Mouse (Mus musculus): Measurements from ENCODE around the gene Pcdh9. TPM values are rescaled to one million over a fixed set of nuclear protein-coding genes. Genes with fewer than 3 reads are reported as not detected.
A peak's percentile ranks its signal among the peaks of the same experiment; 100 is the strongest.

The Pcdh9 gene
- total and polyA plus RNA-seq, 3 experiments = 0.70 to 1.8 (median 1.2) TPM

DNA sequence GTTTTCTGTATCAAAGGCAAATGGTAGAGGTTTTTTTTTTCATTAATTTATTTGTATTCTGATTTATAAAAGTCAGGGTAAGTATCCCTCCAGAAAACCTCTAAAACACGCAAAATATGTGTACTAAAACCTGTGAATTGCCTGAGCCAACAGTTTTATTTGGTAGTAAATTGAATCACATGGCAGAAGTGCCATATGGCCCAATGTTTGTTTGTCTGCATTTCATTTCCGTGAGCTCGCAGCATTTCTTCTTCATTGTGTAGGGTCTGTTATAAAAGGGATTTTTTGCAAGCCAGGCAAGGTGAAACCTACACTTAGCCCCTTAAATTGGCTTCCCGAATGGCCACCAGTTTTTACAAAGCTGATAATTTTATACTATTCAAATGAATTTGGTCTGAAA, 104.2 kb downstream of the Pcdh9 start:
- Histone ChIP-seq H3K4me3 (no peak overlapping the region), H3K27ac (no peak overlapping the region), H3K4me1 (ENCODE audit: control insufficient read depth, insufficient read depth, low read length) (no peaks in the 10 kb centered on the region), H3K79me2 (replicated peaks; ENCODE audit: control insufficient read depth, insufficient read depth, low read length) (no peaks in the 10 kb centered on the region), H3K27me3 (ENCODE audit: control insufficient read depth, insufficient read depth, low read length) (no peaks in the 10 kb centered on the region), H3K36me3 (ENCODE audit: control insufficient read depth, insufficient read depth, low read length) (no peaks in the 10 kb centered on the region), H3K9ac (ENCODE audit: low read depth, low read length) (no peak overlapping the region)
- DNase-seq = no peak
- WGBS = 78% methylated on average over 4 of the region's 4 CpGs
- intact Hi-C loops (cut with DNase I) = no loop called here
- TF ChIP-seq CTCF (IDR thresholded peaks at IDR 0.05) (no peak), EP300 (IDR thresholded peaks at IDR 0.05; ENCODE audit: insufficient read depth, low read depth, low read length) (no peak), POLR2A (IDR thresholded peaks at IDR 0.05; ENCODE audit: insufficient read depth, low read depth, low read length) (no peak)

DNA sequence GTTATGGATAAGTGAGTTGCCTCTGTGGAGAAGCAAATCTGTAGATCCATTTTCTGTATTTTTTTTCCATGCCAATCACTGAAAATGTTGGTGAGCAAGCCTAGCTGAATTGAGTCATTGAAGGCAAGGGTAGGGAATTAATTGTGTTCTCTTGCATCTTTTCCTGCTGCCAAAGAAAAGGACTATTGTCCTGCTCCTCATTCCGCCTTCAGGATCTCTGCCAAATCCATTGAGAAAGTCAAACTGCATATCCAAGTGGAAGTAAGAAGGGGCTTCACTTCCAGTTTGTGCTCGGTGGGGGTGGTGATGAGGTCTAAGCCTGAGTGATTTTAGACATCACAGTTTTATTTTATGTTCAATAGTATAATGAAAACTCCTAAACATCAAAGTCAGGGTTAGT, 105.4 kb downstream of the Pcdh9 start:
- H3K9ac ChIP-seq (ENCODE audit: low read depth, low read length) = no peak overlapping the region
- no peaks in the 10 kb centered on the region for H3K79me2 ChIP-seq (replicated peaks; ENCODE audit: control insufficient read depth, insufficient read depth, low read length)
- no peak overlapping the region for H3K27ac ChIP-seq
- 43% methylated on average over 2 of the region's 2 CpGs for WGBS
- H3K27me3 ChIP-seq (ENCODE audit: control insufficient read depth, insufficient read depth, low read length) = no peaks in the 10 kb centered on the region
- intact Hi-C loops (cut with DNase I) = no loop called here
- no peak overlapping the region for H3K4me3 ChIP-seq
- no peaks in the 10 kb centered on the region for H3K36me3 ChIP-seq (ENCODE audit: control insufficient read depth, insufficient read depth, low read length)
- DNase-seq = no peak
- no peaks in the 10 kb centered on the region for H3K4me1 ChIP-seq (ENCODE audit: control insufficient read depth, insufficient read depth, low read length)
- TF ChIP-seq CTCF (IDR thresholded peaks at IDR 0.05) (no peak), POLR2A (IDR thresholded peaks at IDR 0.05; ENCODE audit: insufficient read depth, low read depth, low read length) (no peak), EP300 (IDR thresholded peaks at IDR 0.05; ENCODE audit: insufficient read depth, low read depth, low read length) (no peak)

DNA sequence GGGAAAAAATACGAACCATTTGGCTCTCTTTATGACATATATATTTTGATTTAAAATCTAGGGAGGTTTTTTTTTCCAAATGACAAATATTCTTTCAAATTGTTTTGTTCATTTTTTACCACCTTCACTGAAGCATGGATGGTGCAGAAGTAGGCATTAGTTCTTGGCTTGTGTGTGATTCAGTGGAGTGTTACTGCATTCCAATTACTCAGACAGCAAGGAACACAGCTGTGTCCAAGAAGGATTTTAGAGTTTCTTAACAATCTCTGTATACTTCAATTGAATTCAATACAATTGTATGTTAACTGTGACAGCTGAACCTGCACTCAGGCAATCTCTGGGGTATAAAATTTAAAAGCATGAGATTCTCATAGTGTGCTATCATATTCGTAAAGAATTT, 127.6 kb downstream of the Pcdh9 start:
- intact Hi-C loops (cut with DNase I) = no loop called here
- no peaks in the 10 kb centered on the region for H3K79me2 ChIP-seq (replicated peaks; ENCODE audit: control insufficient read depth, insufficient read depth, low read length)
- H3K27me3 ChIP-seq (ENCODE audit: control insufficient read depth, insufficient read depth, low read length) = no peaks in the 10 kb centered on the region
- no peak for TF ChIP-seq CTCF (IDR thresholded peaks at IDR 0.05)
- no peak for TF ChIP-seq EP300 (IDR thresholded peaks at IDR 0.05; ENCODE audit: insufficient read depth, low read depth, low read length)
- no peak for TF ChIP-seq POLR2A (IDR thresholded peaks at IDR 0.05; ENCODE audit: insufficient read depth, low read depth, low read length)
- no peaks in the 10 kb centered on the region; the same call in 1 of the 2 replicates for H3K4me1 ChIP-seq (ENCODE audit: control insufficient read depth, insufficient read depth, low read length)
- H3K4me3 ChIP-seq = no peak overlapping the region
- H3K36me3 ChIP-seq (ENCODE audit: control insufficient read depth, insufficient read depth, low read length) = no peaks in the 10 kb centered on the region
- no peak for DNase-seq
- no peak overlapping the region for H3K9ac ChIP-seq (ENCODE audit: low read depth, low read length)
- WGBS = 72% methylated on average over 2 of the region's 2 CpGs
- H3K27ac ChIP-seq = no peak overlapping the region

DNA sequence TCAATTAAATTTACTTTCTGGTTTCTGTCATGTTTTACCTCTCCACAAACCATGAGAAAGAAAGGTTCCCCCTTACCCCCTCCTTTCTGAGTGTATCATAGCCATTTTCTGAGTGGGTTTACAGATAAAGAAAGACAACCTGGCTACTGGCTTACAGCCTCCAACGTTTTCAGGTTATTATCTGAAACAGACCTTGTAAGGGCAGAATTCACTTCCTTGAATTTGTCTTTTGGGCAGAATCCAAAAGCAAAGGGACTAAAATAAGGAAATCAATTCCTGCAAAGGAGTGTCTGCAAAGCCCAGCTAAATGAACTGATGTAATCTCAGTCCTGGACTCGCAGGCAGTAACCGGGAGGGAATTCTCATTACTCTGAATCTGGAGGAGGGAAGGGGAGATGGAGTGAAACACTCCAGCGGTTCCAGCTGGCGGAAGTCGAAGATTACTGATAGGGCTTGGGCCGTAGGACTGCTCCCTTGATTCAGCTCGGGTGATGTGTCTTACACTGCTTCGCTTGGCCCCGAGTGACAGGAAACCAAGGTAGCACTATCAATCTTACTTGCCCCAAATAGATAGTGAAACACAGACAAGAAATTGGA, 156.3 kb downstream of the Pcdh9 start:
- intact Hi-C loops (cut with DNase I) = no loop called here
- Histone ChIP-seq H3K27me3 (ENCODE audit: control insufficient read depth, insufficient read depth, low read length) (no peaks in the 10 kb centered on the region), H3K79me2 (replicated peaks; ENCODE audit: control insufficient read depth, insufficient read depth, low read length) (no peaks in the 10 kb centered on the region), H3K4me3 (no peak overlapping the region), H3K27ac (no peak overlapping the region), H3K9ac (ENCODE audit: low read depth, low read length) (no peak overlapping the region), H3K4me1 (ENCODE audit: control insufficient read depth, insufficient read depth, low read length) (no peaks in the 10 kb centered on the region; the same call in 1 of the 2 replicates), H3K36me3 (ENCODE audit: control insufficient read depth, insufficient read depth, low read length) (no peaks in the 10 kb centered on the region)
- DNase-seq = peak; percentile 41 to 53
- TF ChIP-seq POLR2A (IDR thresholded peaks at IDR 0.05; ENCODE audit: insufficient read depth, low read depth, low read length) = no peak
- no peak for TF ChIP-seq CTCF (IDR thresholded peaks at IDR 0.05)
- TF ChIP-seq EP300 (IDR thresholded peaks at IDR 0.05; ENCODE audit: insufficient read depth, low read depth, low read length) = no peak
- 26% methylated on average over 10 of the region's 10 CpGs for WGBS

DNA sequence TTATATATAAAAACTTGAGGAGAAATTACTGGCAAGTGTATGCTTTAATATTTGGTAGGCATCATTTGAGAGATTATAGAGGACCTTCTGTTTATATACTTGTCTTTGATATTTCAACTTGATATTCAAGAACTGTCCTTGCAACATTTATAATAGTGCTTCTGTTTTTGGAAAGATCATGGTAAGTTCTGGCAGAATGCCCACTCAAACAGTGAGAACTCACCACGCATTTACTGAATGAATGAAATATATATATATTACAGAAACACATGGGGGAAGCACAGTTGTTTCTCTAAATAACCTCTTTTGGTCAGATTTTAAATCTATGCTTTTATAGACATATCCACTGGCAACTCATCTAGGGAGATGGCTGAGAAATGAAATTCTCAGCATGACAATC, 164.7 kb downstream of the Pcdh9 start:
- no peaks in the 10 kb centered on the region for H3K27me3 ChIP-seq (ENCODE audit: control insufficient read depth, insufficient read depth, low read length)
- TF ChIP-seq POLR2A (IDR thresholded peaks at IDR 0.05; ENCODE audit: insufficient read depth, low read depth, low read length) (no peak), EP300 (IDR thresholded peaks at IDR 0.05; ENCODE audit: insufficient read depth, low read depth, low read length) (no peak), CTCF (IDR thresholded peaks at IDR 0.05) (no peak)
- intact Hi-C loops (cut with DNase I) = no loop called here
- H3K4me3 ChIP-seq = no peak overlapping the region
- H3K9ac ChIP-seq (ENCODE audit: low read depth, low read length) = no peak overlapping the region
- 39% methylated on average over 1 of the region's 1 CpGs for whole genome bisulfite sequencing
- DNase-seq = no peak
- H3K4me1 ChIP-seq (ENCODE audit: control insufficient read depth, insufficient read depth, low read length) = no peaks in the 10 kb centered on the region
- no peaks in the 10 kb centered on the region for H3K79me2 ChIP-seq (replicated peaks; ENCODE audit: control insufficient read depth, insufficient read depth, low read length)
- no peaks in the 10 kb centered on the region for H3K36me3 ChIP-seq (ENCODE audit: control insufficient read depth, insufficient read depth, low read length)
- no peak overlapping the region for H3K27ac ChIP-seq

DNA sequence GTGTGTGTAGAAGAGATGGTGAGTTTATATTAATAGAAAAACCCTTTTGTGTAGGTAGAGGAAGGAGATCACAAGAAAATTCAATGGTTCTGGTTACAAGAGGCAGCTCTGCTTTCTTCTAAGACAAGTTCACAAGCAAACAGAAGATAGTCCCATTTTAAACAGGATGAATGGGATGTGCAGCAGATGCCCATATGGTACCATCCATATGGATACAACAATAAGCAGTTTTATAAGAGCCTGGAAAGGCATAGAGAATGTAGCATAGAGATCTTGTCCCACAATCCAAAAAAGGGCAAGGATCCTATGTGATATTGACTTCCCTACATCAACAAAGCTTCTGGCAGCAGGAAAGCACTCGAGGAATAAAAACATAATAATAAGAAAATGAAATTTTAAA, 171.3 kb downstream of the Pcdh9 start:
- Histone ChIP-seq H3K9ac (ENCODE audit: low read depth, low read length) (no peak overlapping the region), H3K36me3 (ENCODE audit: control insufficient read depth, insufficient read depth, low read length) (no peaks in the 10 kb centered on the region), H3K4me1 (ENCODE audit: control insufficient read depth, insufficient read depth, low read length) (no peaks in the 10 kb centered on the region), H3K27ac (no peak overlapping the region), H3K27me3 (ENCODE audit: control insufficient read depth, insufficient read depth, low read length) (no peaks in the 10 kb centered on the region), H3K79me2 (replicated peaks; ENCODE audit: control insufficient read depth, insufficient read depth, low read length) (no peaks in the 10 kb centered on the region), H3K4me3 (no peak overlapping the region)
- 44% methylated on average over 1 of the region's 1 CpGs for WGBS
- TF ChIP-seq CTCF (IDR thresholded peaks at IDR 0.05) (no peak), EP300 (IDR thresholded peaks at IDR 0.05; ENCODE audit: insufficient read depth, low read depth, low read length) (no peak), POLR2A (IDR thresholded peaks at IDR 0.05; ENCODE audit: insufficient read depth, low read depth, low read length) (no peak)
- no peak for DNase-seq
- intact Hi-C loops (cut with DNase I) = no loop called here

All from heart, adult 2 months (tissue).